Mouse (Mus musculus) T-cell, adult 66 days (primary cell): ENCODE measurements around the gene Maged1. TPM values are rescaled to one million over a fixed set of nuclear protein-coding genes. Genes with fewer than 3 reads are reported as not detected.

Source experiments
- total RNA-seq, 2 experiments: library from RNA; stranded (reverse); gene quantifications; 3 replicates in 1 of 2; 4 replicates in 1 of 2; pipeline ENCODE4 v1.2.4; 2023

Maged1 gene
- 1 to 10 TPM; 4.3 to 4.7 TPM for total RNA-seq

GRCm38 (mm10) chrX:94541918-94542355 lies at the start of gene Maged1:
Gene Maged1, minus strand, starts transcription at chrX:94542143.

Other genes with a start within 250 kb of the Maged1 start
- gene Fam90a1b, start 175.4 kb downstream of the Maged1 start, total RNA-seq = not detected
- 1 to 10 TPM; 6.6 to 8.6 TPM for gene Apoo, start 175.0 kb downstream of the Maged1 start, total RNA-seq
- not detected for gene Gspt2, start 93.9 kb upstream of the Maged1 start, total RNA-seq
- 10 to 100 TPM; 14.4 to 16.2 TPM for gene Zxdb, start 182.4 kb upstream of the Maged1 start, total RNA-seq